Mouse (Mus musculus) limb, embryonic 12.5 days (tissue): Measurements from ENCODE around the gene Dgkg. TPM values are rescaled to one million over a fixed set of nuclear protein-coding genes. Genes with fewer than 3 reads are reported as not detected.

Experiments used
- ATAC-seq: fragments of 200-750 bp; cut with Nextera tagmentation; 2 replicates; pipeline ENCODE4 v1.8.0; 2017; ENCODE audit warnings: low read depth, moderate TSS enrichment; ENCODE audit not compliant: insufficient number of reproducible peaks, insufficient read depth, low FRiP score, low TSS enrichment
- H3K27ac ChIP-seq: fragments of 300-500 bp; sonication (generic); 2 replicates; pipeline ENCODE4 v1.5.1; 2016; ENCODE audit warnings: mild to moderate bottlenecking, moderate library complexity
- H3K27me3 ChIP-seq: fragments of 300-500 bp; sonication (generic); 2 replicates; pipeline ENCODE4 v1.6.1; 2016; ENCODE audit warnings: mild to moderate bottlenecking, moderate library complexity
- H3K36me3 ChIP-seq: fragments of 300-500 bp; sonication (generic); 2 replicates; pipeline ENCODE4 v1.6.1; 2016; ENCODE audit warnings: mild to moderate bottlenecking, moderate library complexity
- H3K4me1 ChIP-seq: fragments of 300-500 bp; sonication (generic); replicated peaks from 2 replicates; pipeline ENCODE4 v1.6.1; 2016
- H3K4me2 ChIP-seq: fragments of 300-500 bp; sonication (generic); 2 replicates; pipeline ENCODE4 v1.6.1; 2016; ENCODE audit warnings: mild to moderate bottlenecking, moderate library complexity
- H3K4me3 ChIP-seq: fragments of 300-500 bp; sonication (generic); replicated peaks from 2 replicates; pipeline ENCODE4 v1.5.1; 2016; ENCODE audit warnings: mild to moderate bottlenecking
- H3K9ac ChIP-seq: fragments of 300-500 bp; sonication (generic); replicated peaks from 2 replicates; pipeline ENCODE4 v1.6.1; 2016; ENCODE audit warnings: mild to moderate bottlenecking, moderate library complexity
- H3K9me3 ChIP-seq: fragments of 300-500 bp; sonication (generic); 2 replicates; pipeline ENCODE4 v1.6.1; 2016; ENCODE audit warnings: mild to moderate bottlenecking, moderate library complexity
- WGBS: fragments of 180-500 bp; shearing (Covaris S2); methylation state at CpG from one replicate; pipeline ENCODE4 v1.1.7; 2016; 5-methylcytosine and 5-hydroxymethylcytosine counted together
- polyA plus RNA-seq: library from polyadenylated mRNA; unstranded; fragments of >200 nt; fragmentation: Nextera tagmentation; extraction: Ambion mirVana; gene quantifications from 2 replicates; pipeline ENCODE4 v1.2.1, GENCODE M21; 2016

Gene Dgkg
- polyA plus RNA-seq, 1 experiment from 2014 or later = 0.30 TPM

- Histone ChIP-seq H3K27ac (no peak overlapping the region), H3K9me3 (no peaks in the 10 kb centered on the region), H3K4me1 (peaks cover 6% of the 10 kb centered on the region), H3K9ac (no peak overlapping the region), H3K27me3 (no peaks in the 10 kb centered on the region), H3K36me3 (no peaks in the 10 kb centered on the region), H3K4me3 (no peak overlapping the region), H3K4me2 (no peak overlapping the region)
- no peak for ATAC-seq
- 82% methylated on average over 1 of the region's 1 CpGs for WGBS
These were observed 196.1 kb downstream of the Dgkg start for GRCm38 (mm10) chr16:22460960-22461359.

GRCm38 (mm10) chr16:22452082-22452481 is 204.9 kb downstream of the Dgkg start:
- Histone ChIP-seq H3K4me1 (peaks cover 6% of the 10 kb centered on the region), H3K9ac (no peak overlapping the region), H3K27me3 (no peaks in the 10 kb centered on the region), H3K9me3 (no peaks in the 10 kb centered on the region), H3K27ac (no peak overlapping the region), H3K4me3 (no peak overlapping the region), H3K36me3 (no peaks in the 10 kb centered on the region), H3K4me2 (no peak overlapping the region)
- ATAC-seq = no peak
- WGBS = 83% methylated on average over 9 of the region's 9 CpGs

GRCm38 (mm10) chr16:22448093-22448492 is 208.9 kb downstream of the Dgkg start:
- Histone ChIP-seq H3K4me3 (no peak overlapping the region), H3K27me3 (no peaks in the 10 kb centered on the region), H3K4me1 (peaks cover 10% of the 10 kb centered on the region), H3K9ac (no peak overlapping the region), H3K9me3 (no peaks in the 10 kb centered on the region), H3K27ac (no peak overlapping the region), H3K36me3 (no peaks in the 10 kb centered on the region), H3K4me2 (no peak overlapping the region)
- 86% methylated on average over 6 of the region's 6 CpGs for whole genome bisulfite sequencing
- no peak for ATAC-seq

DNA sequence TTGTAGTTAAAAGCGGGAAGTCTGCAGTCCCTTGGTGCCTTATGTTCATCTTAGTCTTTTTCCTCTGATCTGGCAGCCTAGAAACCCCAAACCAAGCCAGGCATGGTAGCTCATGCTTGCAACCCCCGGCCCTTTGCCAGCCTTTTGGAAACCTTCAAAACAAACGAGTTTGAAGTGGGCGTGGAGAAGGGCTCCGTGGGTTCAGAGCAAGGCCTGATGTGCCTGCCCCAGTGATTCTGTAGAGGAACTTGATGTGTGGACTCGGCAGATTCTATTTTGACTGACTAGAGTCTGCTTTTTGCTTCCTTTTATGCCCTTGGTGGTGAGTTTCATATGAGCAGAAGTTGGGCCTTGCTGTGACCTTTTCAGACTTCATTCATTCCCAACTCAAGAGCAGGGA is 212.2 kb downstream of the Dgkg start:
- H3K9ac ChIP-seq = no peak overlapping the region
- no peak overlapping the region for H3K27ac ChIP-seq
- H3K4me2 ChIP-seq = no peak overlapping the region
- H3K4me3 ChIP-seq = no peak overlapping the region
- WGBS = 50% methylated on average over 6 of the region's 6 CpGs
- H3K27me3 ChIP-seq = peaks cover 4% of the 10 kb centered on the region; the same call in 1 of the 2 replicates
- ATAC-seq = no peak
- H3K36me3 ChIP-seq = no peaks in the 10 kb centered on the region
- peaks cover 23% of the 10 kb centered on the region for H3K4me1 ChIP-seq
- H3K9me3 ChIP-seq = no peaks in the 10 kb centered on the region

DNA sequence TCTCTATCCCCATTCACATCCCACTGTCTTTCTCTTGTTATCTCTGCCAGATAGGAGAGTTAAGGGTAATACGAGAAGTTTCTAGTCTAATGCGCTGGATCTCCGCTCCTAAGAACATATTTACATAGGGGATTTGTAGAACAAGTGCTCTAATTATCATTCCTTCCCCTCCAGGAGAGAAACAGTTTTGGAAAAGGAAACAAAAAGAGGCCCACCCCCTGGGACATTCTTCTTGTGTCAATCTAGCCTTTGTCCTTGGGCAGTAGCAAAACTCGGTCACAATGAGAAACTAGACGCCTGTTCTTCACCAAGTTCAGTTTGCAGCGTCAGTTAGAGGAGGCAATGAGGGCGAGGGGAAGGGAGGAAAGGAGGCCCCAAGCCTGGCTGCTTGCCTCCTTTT is 214.8 kb downstream of the Dgkg start:
- H3K4me1 ChIP-seq = peaks cover 25% of the 10 kb centered on the region
- H3K9me3 ChIP-seq = no peaks in the 10 kb centered on the region
- no peaks in the 10 kb centered on the region for H3K36me3 ChIP-seq
- 75% methylated on average over 7 of the region's 7 CpGs for WGBS
- H3K27me3 ChIP-seq = peaks cover 4% of the 10 kb centered on the region; the same call in 1 of the 2 replicates
- H3K27ac ChIP-seq = no peak overlapping the region
- ATAC-seq = no peak
- H3K4me3 ChIP-seq = no peak overlapping the region
- no peak overlapping the region for H3K4me2 ChIP-seq
- H3K9ac ChIP-seq = no peak overlapping the region

DNA sequence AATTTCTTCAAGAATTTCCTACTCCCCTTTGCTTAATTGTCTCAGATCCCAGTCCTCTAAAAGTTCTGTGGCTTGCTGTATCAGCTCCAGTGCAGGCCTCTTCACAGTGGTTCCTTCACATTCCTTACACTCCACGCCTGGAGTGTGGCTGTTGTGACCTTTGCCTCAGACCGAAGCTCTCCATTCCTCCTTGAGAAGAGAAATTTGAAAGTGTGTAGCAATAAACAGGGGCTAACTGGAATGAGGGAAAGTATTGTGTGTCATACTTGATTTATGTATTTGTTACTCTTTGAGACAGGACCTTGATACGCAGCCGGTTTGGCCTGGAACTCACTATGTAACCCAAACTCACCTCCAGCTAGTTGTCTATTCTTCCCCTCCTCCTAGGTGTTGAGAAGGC is 215.7 kb downstream of the Dgkg start:
- no peak overlapping the region; the same call in 1 of the 2 replicates for H3K4me2 ChIP-seq
- 66% methylated on average over 4 of the region's 4 CpGs for WGBS
- ATAC-seq = no peak
- no peak overlapping the region for H3K27ac ChIP-seq
- peaks cover 25% of the 10 kb centered on the region for H3K4me1 ChIP-seq
- no peaks in the 10 kb centered on the region for H3K9me3 ChIP-seq
- H3K36me3 ChIP-seq = no peaks in the 10 kb centered on the region
- no peak overlapping the region for H3K4me3 ChIP-seq
- peaks cover 4% of the 10 kb centered on the region; the same call in 1 of the 2 replicates for H3K27me3 ChIP-seq
- H3K9ac ChIP-seq = no peak overlapping the region

- peak overlapping the region; percentile 75 for H3K27ac ChIP-seq
- no peaks in the 10 kb centered on the region for H3K36me3 ChIP-seq
- no peaks in the 10 kb centered on the region for H3K9me3 ChIP-seq
- peak overlapping the region; percentile 94 for H3K4me2 ChIP-seq
- H3K4me1 ChIP-seq = peaks cover 25% of the 10 kb centered on the region
- peak overlapping the region; percentile 40 for H3K9ac ChIP-seq
- no peak for ATAC-seq
- H3K27me3 ChIP-seq = peaks cover 4% of the 10 kb centered on the region; the same call in 1 of the 2 replicates
- peak overlapping the region; percentile 63 for H3K4me3 ChIP-seq
- WGBS = under 1% methylated on average over 18 of the region's 18 CpGs
These were observed 216.8 kb downstream of the Dgkg start for GRCm38 (mm10) chr16:22440269-22440668.

DNA sequence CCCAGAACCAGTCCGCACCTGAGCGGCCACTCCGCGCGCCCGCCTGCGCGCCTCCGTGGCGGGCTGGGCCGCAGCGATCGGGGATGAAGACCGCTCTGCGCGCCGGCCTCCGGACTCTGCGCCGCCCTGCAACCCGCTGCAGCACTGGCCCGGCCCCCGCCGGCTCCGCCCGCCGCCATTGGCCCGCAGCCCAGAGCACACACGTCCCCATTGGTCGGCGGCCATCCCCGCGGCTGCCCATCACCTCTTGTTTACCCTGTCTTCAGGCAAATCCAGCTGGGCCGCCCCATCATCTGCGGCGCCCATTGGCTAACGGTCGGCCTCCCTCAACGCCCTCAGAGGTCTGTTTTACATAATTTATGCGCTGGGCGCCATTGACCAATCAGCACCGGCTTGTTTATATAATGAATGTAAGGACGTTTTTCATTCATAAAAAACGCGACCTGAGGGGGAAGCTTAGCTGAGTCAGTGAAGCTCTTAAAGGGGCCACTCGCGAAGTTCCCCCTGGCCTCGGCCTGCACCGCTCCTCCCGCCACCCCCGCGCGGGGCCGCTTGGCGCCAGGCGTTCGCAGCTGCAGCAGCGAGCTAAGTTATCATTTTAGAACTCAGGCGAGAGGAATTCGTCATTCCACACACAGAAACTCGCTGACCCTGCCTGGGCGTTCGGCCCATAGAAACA is 217.4 kb downstream of the Dgkg start, which contains the start of gene Etv5:
Gene Etv5 (minus strand): TSS at position 221 of the 679 bp plus-strand sequence.
- WGBS = under 1% methylated on average over 63 of the region's 63 CpGs
- H3K9me3 ChIP-seq = no peaks in the 10 kb centered on the region
- peaks cover 22% of the 10 kb centered on the region for H3K4me1 ChIP-seq
- no peaks in the 10 kb centered on the region for H3K36me3 ChIP-seq
- peaks cover 4% of the 10 kb centered on the region; the same call in 1 of the 2 replicates for H3K27me3 ChIP-seq
- H3K27ac ChIP-seq = peak within 1 kb of the TSS; percentile 75
- peak; percentile 99 for ATAC-seq
- H3K4me3 ChIP-seq = peak within 1 kb of the TSS; percentile 63
- peak within 1 kb of the TSS; percentile 75 for H3K9ac ChIP-seq
- H3K4me2 ChIP-seq = peak within 1 kb of the TSS; percentile 94

- H3K9ac ChIP-seq = peak overlapping the region; percentile 75
- peaks cover 21% of the 10 kb centered on the region for H3K4me1 ChIP-seq
- H3K36me3 ChIP-seq = no peaks in the 10 kb centered on the region
- under 1% methylated on average over 59 of the region's 59 CpGs for WGBS
- H3K27me3 ChIP-seq = peaks cover 4% of the 10 kb centered on the region; the same call in 1 of the 2 replicates
- H3K4me3 ChIP-seq = peak overlapping the region; percentile 63
- no peaks in the 10 kb centered on the region for H3K9me3 ChIP-seq
- ATAC-seq = peak; percentile 33
- H3K4me2 ChIP-seq = peak overlapping the region; percentile 94
- peak overlapping the region; percentile 68 for H3K27ac ChIP-seq
These were observed 218.3 kb downstream of the Dgkg start for GRCm38 (mm10) chr16:22438441-22439373.

- H3K4me1 ChIP-seq = peaks cover 17% of the 10 kb centered on the region
- peaks cover 1% of the 10 kb centered on the region; the same call in 1 of the 2 replicates for H3K27me3 ChIP-seq
These were observed 220.9 kb downstream of the Dgkg start for GRCm38 (mm10) chr16:22436106-22436505.

GRCm38 (mm10) chr16:22434530-22434929 is 222.5 kb downstream of the Dgkg start:
- no peaks in the 10 kb centered on the region for H3K27me3 ChIP-seq
- H3K9ac ChIP-seq = no peak overlapping the region
- H3K4me1 ChIP-seq = peaks cover 23% of the 10 kb centered on the region
- H3K4me3 ChIP-seq = no peak overlapping the region
- no peaks in the 10 kb centered on the region for H3K36me3 ChIP-seq
- H3K9me3 ChIP-seq = no peaks in the 10 kb centered on the region
- no peak overlapping the region for H3K27ac ChIP-seq
- H3K4me2 ChIP-seq = no peak overlapping the region; the same call in 1 of the 2 replicates
- no peak for ATAC-seq
- WGBS = 45% methylated on average over 5 of the region's 5 CpGs

More at GRCm38 (mm10) chr16:22436106-22436505, 220.9 kb downstream of the Dgkg start:
- Histone ChIP-seq H3K9ac (no peak overlapping the region), H3K36me3 (no peaks in the 10 kb centered on the region), H3K4me3 (no peak overlapping the region), H3K27ac (no peak overlapping the region), H3K4me2 (no peak overlapping the region), H3K9me3 (no peaks in the 10 kb centered on the region)
- 65% methylated on average over 6 of the region's 6 CpGs for WGBS
- ATAC-seq = no peak
